Mouse (Mus musculus): Measurements from ENCODE around the gene Wdr81. TPM values are rescaled to one million over a fixed set of nuclear protein-coding genes. Genes with fewer than 3 reads are reported as not detected.

Gene Wdr81
- polyA plus RNA-seq, 1 experiment, result 17.3 TPM

- Histone ChIP-seq H3K36me3 (ENCODE audit: control insufficient read depth, insufficient read depth) (peaks cover 15% of the 10 kb centered on the region), H3ac (ENCODE audit: control insufficient read depth, insufficient read length) (no peak overlapping the region), H3K4me2 (ENCODE audit: low read depth) (no peak overlapping the region), H3K79me2 (ENCODE audit: control insufficient read depth, insufficient read depth) (no peaks in the 10 kb centered on the region), H3K4me3 (no peak overlapping the region), H3K27me3 (ENCODE audit: control insufficient read depth, insufficient read depth, insufficient read length) (no peaks in the 10 kb centered on the region)
- TF ChIP-seq USF1 (IDR thresholded peaks at IDR 0.05; ENCODE audit: low read depth), result no peak
- TF ChIP-seq MYOG (IDR thresholded peaks at IDR 0.05; ENCODE audit: control insufficient read depth in 1 of 3, insufficient read depth in 1 of 3, insufficient read length in 2 of 3, low read depth in 2 of 3), result no peak
- no peak for TF ChIP-seq POLR2AphosphoS2 (IDR thresholded peaks at IDR 0.05; ENCODE audit: insufficient read length, low read depth)
- no peak for TF ChIP-seq TCF12 (IDR thresholded peaks at IDR 0.05; ENCODE audit: insufficient read depth, poor library complexity, severe bottlenecking)
- TF ChIP-seq TCF3 (IDR thresholded peaks at IDR 0.05; ENCODE audit: insufficient read length, low read depth), result no peak
- TF ChIP-seq CEBPB (IDR thresholded peaks at IDR 0.05; ENCODE audit: insufficient read depth, poor library complexity, severe bottlenecking), result no peak
- no peak for TF ChIP-seq MAX (IDR thresholded peaks at IDR 0.05; ENCODE audit: low read depth)
- TF ChIP-seq MYOD1 (IDR thresholded peaks at IDR 0.05; ENCODE audit: control insufficient read depth in 1 of 3, insufficient read length in 2 of 3, low read depth in 2 of 3), result no peak
- TF ChIP-seq POLR2A (IDR thresholded peaks at IDR 0.05; ENCODE audit: insufficient read length, low read depth), result no peak
- no peak for TF ChIP-seq REST (IDR thresholded peaks at IDR 0.05; ENCODE audit: insufficient read depth, insufficient read length)
- no peak for TF ChIP-seq SRF (IDR thresholded peaks at IDR 0.05; ENCODE audit: control insufficient read depth, insufficient read length, low read depth)
- no peak for TF ChIP-seq E2F4 (IDR thresholded peaks at IDR 0.05; ENCODE audit: insufficient read depth)
These were observed 16.2 kb upstream of the Wdr81 start for GRCm38 (mm10) chr11:75470675-75471074.

- H3K4me2 ChIP-seq (ENCODE audit: low read depth), result no peak overlapping the region
- peaks cover 13% of the 10 kb centered on the region for H3K79me2 ChIP-seq (ENCODE audit: control insufficient read depth, insufficient read depth)
- peaks cover 30% of the 10 kb centered on the region for H3K36me3 ChIP-seq (ENCODE audit: control insufficient read depth, insufficient read depth)
- H3K4me3 ChIP-seq, result no peak overlapping the region
- H3ac ChIP-seq (ENCODE audit: control insufficient read depth, insufficient read length), result no peak overlapping the region
- TF ChIP-seq POLR2AphosphoS2 (IDR thresholded peaks at IDR 0.05; ENCODE audit: insufficient read length, low read depth), result peak; percentile 63
- no peak for TF ChIP-seq POLR2A (IDR thresholded peaks at IDR 0.05; ENCODE audit: insufficient read length, low read depth)
- no peaks in the 10 kb centered on the region for H3K27me3 ChIP-seq (ENCODE audit: control insufficient read depth, insufficient read depth, insufficient read length)
These were observed 14.7 kb upstream of the Wdr81 start for GRCm38 (mm10) chr11:75469261-75469660.

GRCm38 (mm10) chr11:75468410-75468809 lies 13.9 kb upstream of the Wdr81 start:
- H3K36me3 ChIP-seq (ENCODE audit: control insufficient read depth, insufficient read depth), result peaks cover 37% of the 10 kb centered on the region
- no peak overlapping the region for H3ac ChIP-seq (ENCODE audit: control insufficient read depth, insufficient read length)
- no peak overlapping the region for H3K4me3 ChIP-seq
- H3K4me2 ChIP-seq (ENCODE audit: low read depth), result no peak overlapping the region
- TF ChIP-seq MYOD1 (IDR thresholded peaks at IDR 0.05; ENCODE audit: control insufficient read depth in 1 of 3, insufficient read length in 2 of 3, low read depth in 2 of 3), result no peak
- no peak for TF ChIP-seq TCF3 (IDR thresholded peaks at IDR 0.05; ENCODE audit: insufficient read length, low read depth)
- TF ChIP-seq CEBPB (IDR thresholded peaks at IDR 0.05; ENCODE audit: insufficient read depth, poor library complexity, severe bottlenecking), result no peak
- no peak for TF ChIP-seq E2F4 (IDR thresholded peaks at IDR 0.05; ENCODE audit: insufficient read depth)
- TF ChIP-seq MAX (IDR thresholded peaks at IDR 0.05; ENCODE audit: low read depth), result no peak
- no peak for TF ChIP-seq TCF12 (IDR thresholded peaks at IDR 0.05; ENCODE audit: insufficient read depth, poor library complexity, severe bottlenecking)
- TF ChIP-seq POLR2A (IDR thresholded peaks at IDR 0.05; ENCODE audit: insufficient read length, low read depth), result no peak
- TF ChIP-seq POLR2AphosphoS2 (IDR thresholded peaks at IDR 0.05; ENCODE audit: insufficient read length, low read depth), result no peak
- no peak for TF ChIP-seq SRF (IDR thresholded peaks at IDR 0.05; ENCODE audit: control insufficient read depth, insufficient read length, low read depth)
- TF ChIP-seq MYOG (IDR thresholded peaks at IDR 0.05; ENCODE audit: control insufficient read depth in 1 of 3, insufficient read depth in 1 of 3, insufficient read length in 2 of 3, low read depth in 2 of 3), result no peak
- TF ChIP-seq USF1 (IDR thresholded peaks at IDR 0.05; ENCODE audit: low read depth), result no peak
- TF ChIP-seq REST (IDR thresholded peaks at IDR 0.05; ENCODE audit: insufficient read depth, insufficient read length), result no peak
- H3K27me3 ChIP-seq (ENCODE audit: control insufficient read depth, insufficient read depth, insufficient read length), result no peaks in the 10 kb centered on the region
- H3K79me2 ChIP-seq (ENCODE audit: control insufficient read depth, insufficient read depth), result peaks cover 21% of the 10 kb centered on the region

- Histone ChIP-seq H3K4me3 (no peak overlapping the region), H3K27me3 (ENCODE audit: control insufficient read depth, insufficient read depth, insufficient read length) (no peaks in the 10 kb centered on the region), H3K4me2 (ENCODE audit: low read depth) (no peak overlapping the region), H3ac (ENCODE audit: control insufficient read depth, insufficient read length) (no peak overlapping the region), H3K79me2 (ENCODE audit: control insufficient read depth, insufficient read depth) (peaks cover 28% of the 10 kb centered on the region), H3K36me3 (ENCODE audit: control insufficient read depth, insufficient read depth) (peaks cover 37% of the 10 kb centered on the region)
- TF ChIP-seq POLR2A (IDR thresholded peaks at IDR 0.05; ENCODE audit: insufficient read length, low read depth) (peak; percentile 41), TCF12 (IDR thresholded peaks at IDR 0.05; ENCODE audit: insufficient read depth, poor library complexity, severe bottlenecking) (no peak), POLR2AphosphoS2 (IDR thresholded peaks at IDR 0.05; ENCODE audit: insufficient read length, low read depth) (peak; percentile 71)
These were observed 13.1 kb upstream of the Wdr81 start for GRCm38 (mm10) chr11:75467512-75468215.

DNA sequence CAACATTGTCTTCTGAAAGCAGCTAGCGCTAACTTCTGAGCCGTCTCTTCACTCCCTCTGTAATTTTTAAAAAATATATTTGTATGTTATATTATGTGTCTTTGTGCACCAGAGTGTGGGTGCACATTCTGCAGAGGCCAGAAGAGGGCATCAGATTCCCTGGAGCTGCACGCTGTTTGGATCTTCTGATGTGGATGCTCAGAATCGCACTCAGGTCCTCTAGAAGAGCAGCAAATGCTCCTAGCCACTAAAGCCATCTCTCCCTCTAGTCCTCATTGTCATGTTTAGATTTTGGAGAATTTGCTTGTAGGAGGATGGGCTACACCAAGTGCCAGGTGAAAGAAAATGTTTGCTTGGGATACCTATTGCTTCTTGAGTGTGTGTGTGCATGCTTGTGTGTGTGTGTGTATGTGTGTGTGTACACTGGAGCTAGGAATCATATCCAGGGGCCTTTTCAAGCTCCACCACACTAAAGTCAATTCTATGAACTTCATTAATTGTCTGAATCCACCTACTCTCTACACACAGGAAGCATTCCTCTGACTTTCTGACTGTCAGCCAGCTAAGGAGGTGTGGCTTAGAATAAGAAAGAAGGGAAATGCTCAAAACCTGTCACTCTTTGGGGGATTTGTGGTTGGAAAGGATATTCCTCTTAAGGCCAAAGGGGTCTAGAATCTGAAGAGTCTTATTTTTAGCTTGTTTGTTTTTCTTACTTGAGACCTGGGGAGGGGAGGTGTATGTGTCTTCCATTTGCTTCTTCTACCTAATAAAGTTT lies 12.4 kb upstream of the Wdr81 start:
- H3K4me2 ChIP-seq (ENCODE audit: low read depth), result no peak overlapping the region
- TF ChIP-seq TCF3 (IDR thresholded peaks at IDR 0.05; ENCODE audit: insufficient read length, low read depth) (no peak), POLR2AphosphoS2 (IDR thresholded peaks at IDR 0.05; ENCODE audit: insufficient read length, low read depth) (peak; percentile 82), POLR2A (IDR thresholded peaks at IDR 0.05; ENCODE audit: insufficient read length, low read depth) (peak; percentile 14)
- H3K27me3 ChIP-seq (ENCODE audit: control insufficient read depth, insufficient read depth, insufficient read length), result no peaks in the 10 kb centered on the region
- H3K79me2 ChIP-seq (ENCODE audit: control insufficient read depth, insufficient read depth), result peaks cover 33% of the 10 kb centered on the region
- no peak overlapping the region for H3K4me3 ChIP-seq
- H3ac ChIP-seq (ENCODE audit: control insufficient read depth, insufficient read length), result no peak overlapping the region
- peaks cover 37% of the 10 kb centered on the region for H3K36me3 ChIP-seq (ENCODE audit: control insufficient read depth, insufficient read depth)
